Mouse (Mus musculus): ENCODE data around the gene Zdhhc3. TPM values are rescaled to one million over a fixed set of nuclear protein-coding genes. Genes with fewer than 3 reads are reported as not detected.
A peak's percentile ranks its signal among the peaks of the same experiment; 100 is the strongest.

Gene Zdhhc3
- 63.3 and 64.8 TPM in 2 replicates for polyA plus RNA-seq (2014; fragmentation: Nextera tagmentation; extraction: Ambion mirVana)

GRCm38 (mm10) chr9:123112805-123113521, at the start of gene Zdhhc3, which contains the start of gene Exosc7:
Gene Zdhhc3, minus strand, starts transcription at chr9:123113205.
Gene Exosc7, plus strand, starts transcription at chr9:123113215.
- Histone ChIP-seq H3K9ac (replicated peaks; ENCODE audit: low read length) (peak within 1 kb of the TSS; percentile 90), H3K4me3 (replicated peaks; ENCODE audit: low read depth, low read length) (peak within 1 kb of the TSS; percentile 81), H3K9me3 (ENCODE audit: control insufficient read depth, low read length) (no peaks in the 10 kb centered on the region), H3K4me2 (ENCODE audit: low read length) (peak within 1 kb of the TSS; percentile 73), H3K27me3 (ENCODE audit: control insufficient read depth, insufficient read depth, low read length) (no peaks in the 10 kb centered on the region), H3K36me3 (ENCODE audit: control insufficient read depth, insufficient read depth, low read length) (peaks cover 7% of the 10 kb centered on the region; the same call in 1 of the 2 replicates), H3K4me1 (ENCODE audit: control insufficient read depth, insufficient read depth, low read length) (peaks cover 14% of the 10 kb centered on the region), H3K27ac (replicated peaks; ENCODE audit: low read depth, low read length) (peak within 1 kb of the TSS; percentile 96)
- DNase-seq: peak; percentile 97
- peak; percentile 94 for ATAC-seq (ENCODE audit: low FRiP score, low TSS enrichment)
- under 1% methylated on average over 79 of the region's 79 CpGs for WGBS

- Histone ChIP-seq H3K9ac (replicated peaks; ENCODE audit: low read length) (no peak overlapping the region), H3K36me3 (ENCODE audit: control insufficient read depth, insufficient read depth, low read length) (no peaks in the 10 kb centered on the region), H3K4me1 (ENCODE audit: control insufficient read depth, insufficient read depth, low read length) (0 out of 2 replicates have a peak, but pooled peaks cover 3% of the 10 kb centered on the region), H3K27ac (replicated peaks; ENCODE audit: low read depth, low read length) (no peak overlapping the region), H3K9me3 (ENCODE audit: control insufficient read depth, low read length) (no peaks in the 10 kb centered on the region), H3K4me2 (ENCODE audit: low read length) (no peak overlapping the region), H3K27me3 (ENCODE audit: control insufficient read depth, insufficient read depth, low read length) (no peaks in the 10 kb centered on the region), H3K4me3 (replicated peaks; ENCODE audit: low read depth, low read length) (no peak overlapping the region)
- ATAC-seq (ENCODE audit: low FRiP score, low TSS enrichment) (no peak), DNase-seq (no peak)
- 87% methylated on average over 2 of the region's 2 CpGs for WGBS
These were observed 48.8 kb upstream of the Zdhhc3 start for GRCm38 (mm10) chr9:123161792-123162191.

GRCm38 (mm10) chr9:123159330-123159729, 46.3 kb upstream of the Zdhhc3 start:
- DNase-seq: peak; percentile 79
- Histone ChIP-seq H3K9ac (replicated peaks; ENCODE audit: low read length) (no peak overlapping the region), H3K4me2 (ENCODE audit: low read length) (no peak overlapping the region), H3K27ac (replicated peaks; ENCODE audit: low read depth, low read length) (no peak overlapping the region), H3K4me3 (replicated peaks; ENCODE audit: low read depth, low read length) (no peak overlapping the region), H3K9me3 (ENCODE audit: control insufficient read depth, low read length) (no peaks in the 10 kb centered on the region), H3K36me3 (ENCODE audit: control insufficient read depth, insufficient read depth, low read length) (no peaks in the 10 kb centered on the region), H3K27me3 (ENCODE audit: control insufficient read depth, insufficient read depth, low read length) (no peaks in the 10 kb centered on the region), H3K4me1 (ENCODE audit: control insufficient read depth, insufficient read depth, low read length) (no peaks in the 10 kb centered on the region)
- WGBS: 59% methylated on average over 7 of the region's 7 CpGs
- no peak for ATAC-seq (ENCODE audit: low FRiP score, low TSS enrichment)

GRCm38 (mm10) chr9:123158125-123158836, 45.3 kb upstream of the Zdhhc3 start:
- WGBS: 65% methylated on average over 8 of the region's 8 CpGs

GRCm38 (mm10) chr9:123157699-123158098, 44.7 kb upstream of the Zdhhc3 start:
- DNase-seq (no peak), ATAC-seq (ENCODE audit: low FRiP score, low TSS enrichment) (no peak)
- H3K27me3 ChIP-seq (ENCODE audit: control insufficient read depth, insufficient read depth, low read length): no peaks in the 10 kb centered on the region
- H3K4me1 ChIP-seq (ENCODE audit: control insufficient read depth, insufficient read depth, low read length): no peaks in the 10 kb centered on the region
- H3K36me3 ChIP-seq (ENCODE audit: control insufficient read depth, insufficient read depth, low read length): no peaks in the 10 kb centered on the region
- H3K27ac ChIP-seq (replicated peaks; ENCODE audit: low read depth, low read length): no peak overlapping the region
- H3K9me3 ChIP-seq (ENCODE audit: control insufficient read depth, low read length): no peaks in the 10 kb centered on the region
- H3K4me2 ChIP-seq (ENCODE audit: low read length): no peak overlapping the region
- no peak overlapping the region for H3K9ac ChIP-seq (replicated peaks; ENCODE audit: low read length)
- no peak overlapping the region for H3K4me3 ChIP-seq (replicated peaks; ENCODE audit: low read depth, low read length)

More at GRCm38 (mm10) chr9:123158125-123158836, 45.3 kb upstream of the Zdhhc3 start:
- DNase-seq (peak; percentile 73), ATAC-seq (ENCODE audit: low FRiP score, low TSS enrichment) (no peak)
- Histone ChIP-seq H3K36me3 (ENCODE audit: control insufficient read depth, insufficient read depth, low read length) (no peaks in the 10 kb centered on the region), H3K4me2 (ENCODE audit: low read length) (no peak overlapping the region), H3K9me3 (ENCODE audit: control insufficient read depth, low read length) (no peaks in the 10 kb centered on the region), H3K4me3 (replicated peaks; ENCODE audit: low read depth, low read length) (no peak overlapping the region), H3K27me3 (ENCODE audit: control insufficient read depth, insufficient read depth, low read length) (no peaks in the 10 kb centered on the region), H3K9ac (replicated peaks; ENCODE audit: low read length) (no peak overlapping the region), H3K4me1 (ENCODE audit: control insufficient read depth, insufficient read depth, low read length) (no peaks in the 10 kb centered on the region), H3K27ac (replicated peaks; ENCODE audit: low read depth, low read length) (no peak overlapping the region)

- H3K9me3 ChIP-seq (ENCODE audit: control insufficient read depth, low read length): no peaks in the 10 kb centered on the region
- ATAC-seq (ENCODE audit: low FRiP score, low TSS enrichment): no peak
- peak overlapping the region; percentile 25 for H3K4me2 ChIP-seq (ENCODE audit: low read length)
- peak; percentile 25 for DNase-seq
- 32% methylated on average over 30 of the region's 30 CpGs for WGBS
- H3K4me1 ChIP-seq (ENCODE audit: control insufficient read depth, insufficient read depth, low read length): no peaks in the 10 kb centered on the region
- H3K27me3 ChIP-seq (ENCODE audit: control insufficient read depth, insufficient read depth, low read length): no peaks in the 10 kb centered on the region
- H3K4me3 ChIP-seq (replicated peaks; ENCODE audit: low read depth, low read length): 0 out of 2 replicates have a peak overlapping the region, but pooled peaks have one; percentile 3
- H3K9ac ChIP-seq (replicated peaks; ENCODE audit: low read length): no peak overlapping the region
- H3K27ac ChIP-seq (replicated peaks; ENCODE audit: low read depth, low read length): no peak overlapping the region
- H3K36me3 ChIP-seq (ENCODE audit: control insufficient read depth, insufficient read depth, low read length): no peaks in the 10 kb centered on the region
These were observed 43.9 kb upstream of the Zdhhc3 start for GRCm38 (mm10) chr9:123156910-123157361.

GRCm38 (mm10) chr9:123153121-123153520, 40.1 kb upstream of the Zdhhc3 start:
- ATAC-seq (ENCODE audit: low FRiP score, low TSS enrichment) (no peak), DNase-seq (no peak)
- Histone ChIP-seq H3K27ac (replicated peaks; ENCODE audit: low read depth, low read length) (no peak overlapping the region), H3K36me3 (ENCODE audit: control insufficient read depth, insufficient read depth, low read length) (no peaks in the 10 kb centered on the region), H3K4me2 (ENCODE audit: low read length) (no peak overlapping the region), H3K9ac (replicated peaks; ENCODE audit: low read length) (no peak overlapping the region), H3K27me3 (ENCODE audit: control insufficient read depth, insufficient read depth, low read length) (no peaks in the 10 kb centered on the region), H3K4me3 (replicated peaks; ENCODE audit: low read depth, low read length) (no peak overlapping the region), H3K4me1 (ENCODE audit: control insufficient read depth, insufficient read depth, low read length) (no peaks in the 10 kb centered on the region), H3K9me3 (ENCODE audit: control insufficient read depth, low read length) (no peaks in the 10 kb centered on the region)
- WGBS: 83% methylated on average over 2 of the region's 2 CpGs

GRCm38 (mm10) chr9:123152026-123152425, 39.0 kb upstream of the Zdhhc3 start:
- no peak overlapping the region for H3K27ac ChIP-seq (replicated peaks; ENCODE audit: low read depth, low read length)
- H3K4me3 ChIP-seq (replicated peaks; ENCODE audit: low read depth, low read length): no peak overlapping the region
- no peak for DNase-seq
- H3K4me2 ChIP-seq (ENCODE audit: low read length): no peak overlapping the region
- H3K9ac ChIP-seq (replicated peaks; ENCODE audit: low read length): no peak overlapping the region
- H3K9me3 ChIP-seq (ENCODE audit: control insufficient read depth, low read length): no peaks in the 10 kb centered on the region
- no peaks in the 10 kb centered on the region for H3K4me1 ChIP-seq (ENCODE audit: control insufficient read depth, insufficient read depth, low read length)
- WGBS: 89% methylated on average over 3 of the region's 3 CpGs
- H3K36me3 ChIP-seq (ENCODE audit: control insufficient read depth, insufficient read depth, low read length): no peaks in the 10 kb centered on the region
- no peak for ATAC-seq (ENCODE audit: low FRiP score, low TSS enrichment)
- H3K27me3 ChIP-seq (ENCODE audit: control insufficient read depth, insufficient read depth, low read length): no peaks in the 10 kb centered on the region

All from midbrain, embryonic 14.5 days (tissue).